Mouse (Mus musculus) cerebellum, adult 8-10 months (tissue): ENCODE results near the gene Gramd4.
"Not testable (repeated sequence)": the region's sequence is repeated elsewhere in the genome, so short reads cannot be mapped to it uniquely, and the experiment has no call there.

Experiments
- DNase-seq: peaks from one replicate; pipeline ENCODE4 v3.0.0; 2022

Gene Gramd4

DNA sequence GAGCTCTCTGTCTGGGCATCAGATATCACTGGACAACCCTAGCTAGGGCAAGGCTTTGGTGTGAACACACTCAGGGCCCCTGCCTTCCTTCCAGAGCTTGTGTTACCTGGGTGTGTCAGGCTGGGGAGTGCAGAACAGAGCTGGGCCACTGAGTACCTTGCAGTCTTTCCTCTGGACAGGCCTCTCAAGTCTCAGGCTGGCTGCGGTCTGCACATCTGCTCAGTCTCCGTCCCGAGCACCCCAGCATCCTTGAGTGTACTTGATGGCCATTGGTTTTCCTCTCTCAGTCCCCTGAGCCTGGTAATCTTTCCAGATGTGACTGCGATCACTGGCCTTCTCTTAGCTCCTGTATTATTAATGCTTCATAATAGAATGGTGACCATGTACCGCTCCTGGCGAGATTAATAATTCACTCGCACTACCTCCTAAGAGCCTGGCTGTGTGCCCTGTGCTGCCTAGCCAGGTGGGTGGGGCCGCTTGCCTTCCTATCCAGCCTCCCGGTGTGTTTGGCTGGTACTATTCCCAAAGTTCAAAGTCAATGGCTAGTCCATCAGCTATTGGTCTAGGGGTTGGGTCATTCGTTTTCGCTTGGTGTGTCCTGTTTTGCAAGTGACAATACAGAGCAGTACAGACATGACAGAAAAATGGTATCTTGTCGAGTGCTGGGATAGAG, 34.6 kb downstream of the Gramd4 start:
- DNase-seq: no peak

DNA sequence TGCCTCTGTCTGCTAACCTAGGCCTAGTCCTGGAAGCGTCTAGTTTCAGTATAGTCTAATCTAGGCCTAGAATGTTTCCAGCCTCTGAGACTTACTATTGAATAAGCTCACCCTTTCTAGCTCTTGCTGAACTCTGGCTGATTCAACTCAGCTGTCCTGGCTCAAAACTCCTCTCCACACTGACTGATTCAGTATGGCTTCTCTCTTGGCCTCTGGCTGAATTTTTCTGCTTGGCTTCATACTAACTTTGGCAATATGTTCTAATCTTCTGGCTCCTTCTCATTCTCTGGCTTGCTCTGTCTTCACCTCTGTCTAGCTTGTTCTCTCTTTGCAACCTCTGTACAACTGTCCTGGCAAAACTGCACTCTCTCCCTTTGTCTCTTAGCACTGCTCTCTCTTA, 35.7 kb downstream of the Gramd4 start:
- no peak for DNase-seq

DNA sequence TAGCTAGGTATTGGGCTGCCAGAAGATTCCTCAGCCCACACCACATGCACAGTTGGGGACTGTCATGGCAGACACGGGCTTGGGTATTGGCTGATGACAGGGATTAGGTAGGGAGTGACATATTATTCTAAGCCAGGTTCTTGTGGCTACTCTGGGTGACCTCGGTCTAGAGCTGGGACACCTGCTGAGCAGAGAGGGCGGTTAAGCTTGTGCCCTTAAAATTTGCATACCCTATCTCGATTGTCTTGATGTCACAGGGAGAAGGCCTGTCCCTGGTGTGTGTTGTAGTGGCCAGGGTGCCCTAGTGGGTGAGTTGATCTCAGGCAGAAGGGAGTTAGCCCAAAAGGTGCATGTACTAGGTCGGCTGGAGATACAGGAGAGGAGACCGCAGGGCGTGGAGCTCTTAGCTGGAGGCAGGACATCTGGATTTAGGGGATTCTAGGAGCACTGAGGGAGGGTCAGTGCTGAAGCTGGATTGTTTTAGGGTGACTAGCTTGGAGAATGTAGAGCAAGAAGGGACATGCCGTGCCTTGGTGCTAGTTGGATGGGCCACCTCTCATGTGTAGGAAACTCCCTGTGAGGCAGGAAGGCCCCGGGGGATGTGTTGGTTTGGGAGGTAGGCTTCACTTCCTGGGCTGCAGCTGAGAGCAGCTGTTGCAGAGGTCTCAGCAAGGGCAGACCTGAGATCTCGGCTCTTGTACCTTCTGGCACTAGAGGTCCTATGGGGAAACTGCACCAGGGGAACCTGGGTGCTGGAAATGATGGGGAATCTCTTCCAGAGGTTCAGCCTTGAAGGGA, 37.0 kb downstream of the Gramd4 start:
- no peak for DNase-seq

DNA sequence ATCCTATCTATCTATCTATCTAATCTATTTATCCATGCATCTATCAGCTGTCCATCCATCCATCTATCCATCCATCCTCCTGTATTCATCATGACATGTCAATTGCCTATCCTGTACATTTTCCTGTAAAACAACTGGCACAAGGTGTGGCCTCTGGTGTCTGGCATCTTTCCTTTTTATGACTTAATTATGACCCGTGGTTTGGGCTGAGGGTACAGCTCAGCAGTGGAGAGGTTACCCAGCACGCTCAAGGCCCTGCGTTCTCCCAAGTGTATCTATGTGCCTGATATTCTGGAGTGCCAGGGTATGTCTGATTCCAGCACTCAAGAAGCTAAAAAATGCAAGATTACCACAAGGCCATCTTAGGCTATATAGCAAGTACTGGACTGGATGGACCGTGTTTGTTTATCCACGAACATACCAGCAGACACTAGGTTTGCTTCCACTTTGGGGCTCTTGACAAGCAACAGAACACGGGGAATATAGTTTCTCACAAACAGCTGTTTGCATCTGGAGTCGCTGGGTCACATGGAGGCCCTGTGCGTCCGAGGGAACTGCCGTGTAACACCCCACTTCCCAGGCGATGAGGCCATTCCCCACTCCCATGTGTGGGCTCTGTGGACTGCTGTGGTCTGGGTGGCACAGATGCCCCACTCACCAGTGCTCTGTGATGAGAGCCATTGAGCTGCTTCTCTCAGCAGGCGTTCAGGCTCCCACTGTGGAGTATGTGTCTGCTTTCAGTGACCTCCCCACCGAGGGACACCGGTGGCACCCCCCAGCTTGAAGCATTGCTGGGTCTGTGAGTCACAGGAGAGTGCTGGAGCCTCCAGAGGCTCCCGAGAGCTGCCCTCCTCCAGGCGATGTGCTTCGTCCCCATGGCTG, 38.5 kb downstream of the Gramd4 start:
- DNase-seq: no peak

DNA sequence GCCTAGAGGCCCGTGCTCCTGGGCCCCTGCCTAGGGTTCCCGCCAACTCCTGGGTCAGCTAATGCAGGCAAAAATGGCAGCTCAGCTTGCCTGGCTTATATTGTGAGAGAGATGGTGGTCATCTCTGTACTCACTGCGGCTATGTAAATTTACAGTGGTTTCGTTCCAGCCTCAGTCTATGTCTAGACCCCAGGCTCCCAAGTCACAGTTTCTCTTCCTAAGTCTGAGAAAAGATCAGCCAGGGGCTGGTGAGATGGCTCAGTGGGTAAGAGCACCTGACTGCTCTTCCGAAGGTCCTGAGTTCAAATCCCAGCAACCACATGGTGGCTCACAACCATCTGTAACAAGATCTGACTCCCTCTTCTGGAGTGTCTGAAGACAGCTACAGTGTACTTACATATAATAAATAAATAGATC, 39.1 kb downstream of the Gramd4 start:
- not testable (repeated sequence) for DNase-seq

DNA sequence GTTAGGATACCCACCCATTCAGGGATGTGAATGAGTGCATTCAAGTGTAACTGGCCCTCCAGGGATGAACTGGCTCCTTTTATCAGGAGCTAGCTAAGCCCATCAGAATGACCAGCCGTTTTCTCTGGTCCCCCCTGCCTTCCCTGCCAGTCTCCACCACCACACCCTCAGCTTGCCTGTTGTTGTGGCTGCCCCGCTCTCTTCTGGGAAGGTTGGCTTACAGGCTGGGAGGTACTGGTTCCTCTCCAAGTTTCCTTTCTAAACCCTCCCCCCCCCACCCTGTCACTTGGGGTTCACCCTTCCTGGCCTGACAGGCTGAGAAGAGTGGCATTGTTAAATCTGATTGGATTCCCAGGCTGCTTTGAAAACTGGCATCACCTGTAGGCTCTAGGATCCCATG, 40.4 kb downstream of the Gramd4 start:
- DNase-seq: no peak

DNA sequence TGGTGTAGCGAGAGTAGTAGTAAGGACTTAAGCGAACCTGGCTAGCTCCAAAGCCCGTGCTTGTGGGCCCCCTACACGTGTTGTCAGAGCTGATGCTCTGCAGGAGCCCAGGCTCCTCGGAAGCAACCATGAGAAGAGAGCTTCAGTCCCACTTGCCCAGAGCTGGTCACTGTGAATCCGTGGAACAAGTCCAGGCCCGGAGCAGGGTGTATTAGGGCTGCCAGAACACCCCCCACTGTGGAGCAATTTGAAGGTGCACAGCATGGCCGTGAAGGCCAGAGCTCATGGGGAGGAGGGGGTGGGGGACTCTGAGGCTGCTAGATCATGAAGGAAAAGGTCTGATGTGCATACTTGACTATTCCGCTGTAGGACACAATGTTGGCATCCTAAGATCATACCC, 44.1 kb downstream of the Gramd4 start:
- DNase-seq: no peak

DNA sequence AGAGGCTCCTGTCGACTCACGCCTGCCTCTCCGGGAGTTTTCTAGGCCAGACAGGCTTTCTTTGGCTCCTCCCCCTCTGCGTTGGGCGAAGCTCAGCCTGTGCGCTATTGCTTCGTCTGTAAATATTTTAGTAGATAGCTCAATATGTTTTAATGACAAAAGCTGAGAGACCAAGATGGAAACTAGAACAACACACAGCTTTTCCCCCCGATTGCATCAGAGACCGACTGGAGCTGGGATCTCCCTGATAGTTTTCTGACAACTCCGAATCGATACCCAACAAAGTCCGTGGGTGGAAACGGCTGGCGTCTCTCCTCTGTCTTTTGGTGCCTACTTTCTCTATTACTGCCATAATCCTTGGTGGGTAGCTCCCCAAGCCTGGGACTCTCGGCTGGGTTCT, 44.8 kb downstream of the Gramd4 start:
- no peak for DNase-seq

DNA sequence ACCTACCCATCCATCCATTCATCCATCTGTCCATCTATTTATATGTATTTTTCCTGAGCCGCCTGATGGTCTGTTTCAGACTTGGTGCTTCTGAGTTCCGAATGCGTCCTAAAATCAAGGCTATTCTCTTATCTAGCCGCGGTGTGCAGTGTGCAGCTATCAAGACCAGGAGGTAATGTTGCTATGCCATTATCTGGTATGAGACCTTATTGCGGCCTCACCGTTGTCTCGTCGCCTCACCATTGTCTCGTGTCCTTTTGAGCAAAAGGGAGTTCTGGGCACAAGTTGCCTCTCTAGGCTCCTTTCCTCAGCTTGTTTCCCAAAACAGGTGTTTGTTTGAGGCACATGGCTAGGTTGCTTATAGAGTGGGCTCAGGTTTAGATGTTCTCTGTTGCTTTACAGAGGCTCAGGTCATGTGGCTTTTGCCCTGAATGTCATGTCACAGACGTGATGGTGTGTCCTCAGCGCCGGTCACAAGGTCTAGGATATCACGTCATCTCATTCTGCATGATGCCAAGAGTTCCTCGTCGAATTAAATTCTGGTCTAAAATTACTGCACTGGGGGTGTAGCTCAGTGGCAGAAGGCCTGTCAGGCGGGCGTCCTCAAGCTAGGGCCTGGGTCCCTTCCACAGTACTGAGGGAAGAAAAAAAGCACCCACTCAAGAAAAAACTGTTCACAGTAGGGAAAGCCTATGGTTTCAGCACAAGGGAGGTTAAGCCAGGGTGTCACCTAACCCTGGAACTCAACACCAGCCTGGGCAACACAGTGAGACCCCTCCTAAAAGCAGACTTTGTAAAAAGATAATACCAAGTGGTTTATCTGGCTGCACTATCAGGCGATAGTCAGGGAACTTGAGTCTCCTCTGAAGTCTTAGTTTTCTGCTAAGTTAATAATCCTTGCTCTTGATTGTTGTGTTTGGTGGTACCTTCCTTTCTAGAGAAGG, 47.2 kb downstream of the Gramd4 start:
- no peak for DNase-seq

DNA sequence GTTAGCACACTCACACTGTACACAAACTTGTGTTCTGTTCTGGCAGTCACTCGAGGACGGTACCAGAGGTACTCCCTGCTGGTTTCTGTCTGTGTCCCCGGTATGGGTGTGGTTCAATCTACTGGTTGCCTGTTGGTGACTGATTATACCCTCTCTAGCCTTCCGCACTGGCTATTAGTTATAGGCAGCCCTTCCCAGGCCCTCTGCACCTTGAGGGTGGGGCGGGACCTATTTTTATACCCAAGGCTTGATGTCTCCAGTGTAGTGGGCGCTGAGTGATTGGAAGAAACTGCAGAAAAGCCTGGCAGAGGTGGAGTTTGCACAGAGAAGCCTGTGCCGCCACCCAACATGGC, 47.8 kb downstream of the Gramd4 start:
- DNase-seq: no peak

DNA sequence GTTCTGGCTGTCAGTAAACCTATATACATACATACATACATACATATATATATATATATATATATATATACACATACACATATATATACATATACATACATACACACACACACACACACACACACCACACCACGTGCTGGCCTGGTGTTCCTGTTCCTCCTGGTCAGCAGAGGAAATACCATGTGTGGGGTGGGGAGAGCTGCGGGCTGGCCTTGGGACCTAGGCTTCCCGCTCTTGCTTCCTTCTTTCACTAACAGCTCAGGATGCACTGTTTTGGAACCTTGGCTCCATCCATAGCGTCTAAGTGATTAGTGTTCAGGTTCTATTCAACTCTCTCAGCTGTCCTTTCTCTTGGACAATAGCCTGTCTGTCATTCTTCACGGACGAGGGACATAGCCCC, 48.3 kb downstream of the Gramd4 start:
- DNase-seq: no peak

DNA sequence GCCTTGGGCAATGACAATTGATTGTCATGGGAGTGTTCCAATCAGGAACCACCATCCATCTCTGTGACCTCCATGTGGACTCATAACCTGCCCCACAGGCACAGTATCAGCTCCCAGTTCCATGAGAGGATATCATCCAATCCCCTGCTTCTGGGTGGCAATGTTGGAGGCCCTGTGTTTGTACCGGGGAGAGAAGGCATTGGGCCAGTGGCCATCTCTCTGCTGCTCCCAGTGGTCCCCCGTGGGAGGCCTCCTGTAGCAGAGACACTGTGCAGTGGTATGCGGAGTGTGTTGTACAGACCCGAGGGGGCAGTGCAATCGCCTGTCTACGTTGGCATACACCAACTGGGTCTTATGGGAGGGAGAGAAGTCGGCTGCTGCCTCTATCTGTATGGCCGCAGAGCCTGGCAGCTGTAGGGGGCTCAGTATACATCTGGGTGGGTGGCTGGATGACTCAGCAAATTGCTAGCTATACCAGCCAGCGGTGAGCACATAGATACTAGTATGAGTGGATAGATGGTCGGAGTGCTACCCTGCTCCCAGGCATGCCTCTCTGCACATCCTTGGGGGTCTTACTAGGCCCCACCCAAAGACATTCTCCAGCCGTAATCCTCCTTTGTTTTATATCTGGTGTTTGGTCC, 50.5 kb downstream of the Gramd4 start:
- DNase-seq: no peak

DNA sequence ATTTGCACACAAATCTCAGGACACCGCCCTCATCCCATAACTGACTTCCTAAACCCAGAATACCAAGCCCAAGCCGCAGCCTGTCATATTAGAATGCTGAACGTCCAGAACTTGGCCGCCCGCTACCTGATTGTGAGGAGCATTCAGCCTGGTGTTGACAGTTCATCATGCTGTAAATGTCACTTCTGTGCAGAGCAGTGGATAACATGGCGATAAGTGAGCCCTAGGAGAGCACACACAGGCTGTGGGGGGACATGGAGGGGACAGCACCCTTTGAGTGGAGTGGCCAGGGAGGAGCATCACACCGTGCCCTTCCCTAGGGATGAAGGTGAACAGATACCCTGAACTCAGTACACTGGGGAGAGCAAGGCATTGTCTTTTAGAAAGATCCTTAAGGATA, 51.8 kb downstream of the Gramd4 start:
- DNase-seq: no peak

DNA sequence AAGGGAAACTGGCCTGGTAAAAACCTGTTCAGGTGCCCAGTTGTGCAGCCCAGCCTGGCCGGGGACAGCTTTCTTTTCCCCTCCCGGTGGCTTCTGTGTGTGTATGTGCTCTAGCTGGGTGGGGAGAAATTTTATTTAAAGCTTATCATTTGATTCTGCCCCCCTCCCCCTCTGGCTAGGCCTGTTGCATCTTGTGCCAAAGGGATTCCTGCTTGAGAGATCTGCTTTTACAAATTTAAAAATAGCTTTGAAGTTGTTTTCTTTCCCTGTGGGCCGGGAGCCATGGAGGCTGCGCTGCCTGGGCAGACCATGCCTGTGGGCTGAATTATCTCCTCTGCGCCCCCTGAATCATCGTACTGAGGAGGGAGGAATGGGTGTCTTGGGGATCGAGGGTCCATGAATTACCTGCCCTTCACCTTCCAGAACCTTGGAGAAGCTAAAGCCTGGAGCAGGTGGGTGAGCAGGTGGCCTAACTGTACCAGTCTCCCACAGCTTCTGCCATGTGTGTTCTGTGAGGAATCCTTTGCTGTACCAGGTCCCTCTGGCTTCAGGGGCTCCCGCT, 52.2 kb downstream of the Gramd4 start:
- DNase-seq: peak; percentile 64

DNA sequence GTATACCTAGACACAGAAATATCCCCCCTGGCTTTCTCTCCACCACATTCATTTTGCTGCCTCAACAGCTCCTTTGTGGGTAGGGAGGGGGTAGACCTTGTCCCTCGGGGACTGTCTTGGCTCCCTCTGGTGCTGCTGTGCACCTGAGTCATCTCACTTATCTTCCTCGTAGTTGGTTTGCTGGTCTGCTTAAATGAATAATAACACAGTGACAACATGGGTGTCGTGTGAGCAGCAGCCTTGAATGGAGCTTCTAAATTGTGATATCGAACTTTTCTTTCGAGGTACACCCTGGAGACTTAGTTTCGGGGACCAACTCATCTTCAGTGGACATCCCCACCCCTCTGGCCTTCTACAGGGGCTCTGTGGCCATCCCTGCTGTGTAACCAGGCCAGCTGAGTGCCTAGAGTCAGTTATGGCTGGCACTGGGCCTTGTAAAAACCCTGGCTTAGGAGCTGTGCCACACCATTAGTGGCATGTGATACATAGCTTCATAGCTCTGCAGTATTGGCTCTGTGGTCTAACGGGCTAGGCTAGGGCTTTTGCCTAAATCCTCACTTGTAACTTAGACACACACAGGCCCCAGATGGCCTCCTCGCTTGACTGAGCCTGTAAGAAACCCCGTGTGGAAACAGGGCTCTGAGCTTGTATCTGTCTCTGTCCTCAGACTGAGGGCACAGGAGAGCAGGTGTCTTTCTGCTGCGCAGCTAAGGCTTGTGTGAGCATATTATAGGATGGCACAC, 53.0 kb downstream of the Gramd4 start:
- DNase-seq: peak; percentile 75

DNA sequence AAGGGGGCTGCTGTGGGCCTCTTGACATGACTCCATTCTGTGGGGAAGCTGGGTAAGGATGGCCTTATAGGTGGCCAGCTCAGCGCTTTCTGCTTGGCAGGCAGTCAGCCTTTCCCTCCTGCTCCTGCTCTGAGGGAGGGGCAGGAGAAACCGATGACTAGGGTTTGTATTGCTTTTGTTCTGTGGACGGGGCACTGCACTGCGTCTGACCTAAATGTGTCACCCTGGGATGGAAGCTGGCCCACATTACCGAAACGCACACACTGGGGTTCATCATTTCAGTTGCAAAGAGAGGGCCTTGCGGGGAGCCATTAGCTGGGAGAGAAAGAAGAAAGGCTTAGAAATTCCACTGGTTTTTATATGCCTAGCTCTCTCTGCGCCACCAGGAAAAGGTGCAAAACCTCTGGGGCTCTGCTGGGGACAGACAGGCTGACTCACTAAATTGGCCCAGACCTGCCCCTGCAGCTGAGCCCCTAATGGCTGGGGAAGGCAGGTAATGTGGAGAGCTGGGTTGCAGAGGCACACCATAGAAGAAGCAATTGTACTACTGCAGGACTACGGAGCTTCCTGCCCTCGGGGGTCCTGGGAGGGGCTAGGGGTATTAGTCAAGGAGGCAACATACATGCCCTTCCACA, 55.3 kb downstream of the Gramd4 start:
- DNase-seq: peak; percentile 62

DNA sequence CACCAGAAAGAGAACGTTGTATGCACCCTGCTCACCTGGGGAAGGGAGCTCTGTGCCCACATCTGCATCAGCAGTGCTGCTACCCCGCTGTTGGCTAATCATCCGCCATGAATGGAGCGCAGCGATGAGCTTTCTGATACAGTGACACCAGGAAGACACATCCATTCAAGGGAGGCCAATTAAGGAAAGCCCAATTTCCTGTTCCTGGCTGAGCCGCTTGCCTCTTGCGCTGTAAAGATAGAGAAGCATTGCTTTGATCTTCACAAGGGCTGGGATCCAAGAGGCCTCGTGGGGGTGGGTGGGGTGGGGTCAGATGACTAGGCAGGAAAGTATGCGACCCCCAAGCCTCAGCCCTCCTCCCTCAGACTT, 55.8 kb downstream of the Gramd4 start:
- DNase-seq: no peak

DNA sequence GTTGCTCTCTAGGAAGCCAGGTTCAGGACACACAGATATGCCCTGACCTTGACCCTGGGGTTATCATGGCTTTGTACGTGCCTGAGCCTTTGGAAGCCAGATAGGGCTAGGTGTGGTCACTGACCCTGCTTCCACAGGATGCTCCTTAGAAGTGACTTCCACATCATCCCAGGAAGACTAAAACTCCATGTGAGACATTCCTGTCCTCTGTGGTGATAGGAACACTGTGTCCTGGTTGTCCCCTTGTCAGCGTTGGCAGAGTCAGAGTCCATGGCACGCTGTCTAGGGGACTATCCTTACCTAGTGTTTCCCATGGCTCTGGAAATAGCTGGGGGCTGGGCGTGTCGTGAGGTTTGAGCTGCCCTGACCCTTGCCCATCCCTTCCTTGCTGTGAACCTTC, 58.9 kb downstream of the Gramd4 start:
- no peak for DNase-seq

DNA sequence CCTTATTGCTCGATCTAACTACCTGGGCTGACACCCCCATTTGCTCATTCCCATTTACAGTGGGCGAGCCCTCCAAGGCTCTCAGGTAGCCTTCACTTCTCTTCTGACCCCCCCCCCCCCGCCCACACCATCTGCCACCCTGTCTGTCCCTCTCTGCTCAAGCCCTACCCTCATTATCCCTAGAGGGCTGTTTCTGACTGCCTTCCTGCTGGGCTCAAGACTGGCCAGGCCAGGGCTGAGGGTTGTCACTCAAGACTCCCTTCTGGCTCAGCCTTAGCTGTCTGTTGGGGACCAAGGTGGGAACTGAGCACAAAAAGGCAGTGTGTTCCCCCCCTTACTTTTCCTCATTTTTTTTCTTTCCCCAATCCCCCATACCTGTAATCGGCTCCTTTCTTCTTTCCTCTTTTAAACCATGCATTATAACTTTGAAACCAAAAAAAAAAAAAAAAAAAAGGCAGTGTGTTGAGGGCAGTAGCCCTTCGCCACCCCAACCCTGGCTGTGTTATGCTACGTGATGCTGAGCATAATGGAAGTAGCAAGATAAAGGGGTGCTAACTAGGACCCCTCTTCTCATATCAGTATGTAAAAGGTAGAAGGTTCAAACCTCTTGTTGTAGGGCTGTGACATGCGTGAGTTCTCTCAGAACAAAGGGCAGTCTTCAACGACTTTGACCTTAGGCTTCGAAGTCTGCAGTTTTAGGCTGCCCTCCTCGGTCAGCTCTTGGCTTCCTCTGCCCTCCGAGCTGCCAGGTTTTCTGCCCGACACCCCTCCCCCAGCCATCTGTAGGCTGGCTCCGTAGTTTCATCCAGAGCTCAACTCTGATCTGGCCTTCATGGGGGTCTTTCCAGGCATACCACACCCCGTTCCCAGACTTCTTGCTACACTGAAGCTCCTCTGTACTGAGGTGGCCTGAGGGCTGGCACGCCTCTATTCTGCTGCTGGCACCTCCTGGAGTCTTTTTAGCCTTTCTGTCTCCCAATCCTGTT, 59.9 kb downstream of the Gramd4 start:
- DNase-seq: peak; percentile 57
